Mouse (Mus musculus) midbrain, embryonic 16.5 days (tissue): ENCODE measurements around the gene Ceacam19. TPM values are rescaled to one million over a fixed set of nuclear protein-coding genes. Genes with fewer than 3 reads are reported as not detected.

Experiments
- ATAC-seq: fragments of 200-750 bp; cut with Nextera tagmentation; 2 replicates; pipeline ENCODE4 v1.8.0; 2017; ENCODE audit warnings: moderate TSS enrichment
- H3K27ac ChIP-seq: fragments of 300-500 bp; sonication (generic); 2 replicates; pipeline ENCODE4 v1.5.1; 2014; ENCODE audit warnings: mild to moderate bottlenecking, low read length, mixed read lengths
- H3K27me3 ChIP-seq: fragments of 300-500 bp; sonication (generic); 2 replicates; pipeline ENCODE4 v1.6.1; 2014; ENCODE audit warnings: low read depth, low read length, mixed read lengths; ENCODE audit not compliant: control insufficient read depth, insufficient read depth
- H3K36me3 ChIP-seq: fragments of 300-500 bp; sonication (generic); 2 replicates; pipeline ENCODE4 v1.6.1; 2014; ENCODE audit warnings: mild to moderate bottlenecking, low read length, moderate library complexity, mixed read lengths; ENCODE audit not compliant: control insufficient read depth, insufficient read depth
- H3K4me1 ChIP-seq: fragments of 300-500 bp; sonication (generic); 2 replicates; pipeline ENCODE4 v1.6.1; 2014; ENCODE audit warnings: mild to moderate bottlenecking, low read length, mixed read lengths; ENCODE audit not compliant: control insufficient read depth, insufficient read depth
- H3K4me2 ChIP-seq: fragments of 300-500 bp; sonication (generic); 2 replicates; pipeline ENCODE4 v1.6.1; 2014; ENCODE audit warnings: mild to moderate bottlenecking, low read length, mixed read lengths
- H3K4me3 ChIP-seq: fragments of 300-500 bp; sonication (generic); 2 replicates; pipeline ENCODE4 v1.5.1; 2014; ENCODE audit warnings: low read depth, mild to moderate bottlenecking, low read length, moderate library complexity, mixed read lengths
- H3K9ac ChIP-seq: fragments of 300-500 bp; sonication (generic); 2 replicates; pipeline ENCODE4 v1.6.1; 2014; ENCODE audit warnings: low read depth, low read length, mixed read lengths
- H3K9me3 ChIP-seq: fragments of 300-500 bp; sonication (generic); replicated peaks from 2 replicates; pipeline ENCODE4 v1.6.1; 2014; ENCODE audit warnings: mild to moderate bottlenecking, low read length, mixed read lengths; ENCODE audit not compliant: control insufficient read depth, poor library complexity, severe bottlenecking
- WGBS: fragments of 180-500 bp; shearing (Covaris S2); extraction: QIAGEN DNeasy Blood & Tissue Kit; methylation state at CpG from one replicate; pipeline ENCODE4 v1.1.7; 2014; 5-methylcytosine and 5-hydroxymethylcytosine counted together
- polyA plus RNA-seq: library from polyadenylated mRNA; unstranded; fragments of >200 nt; fragmentation: Nextera tagmentation; extraction: Ambion mirVana; gene quantifications from 2 replicates; pipeline ENCODE4 v1.2.1, GENCODE M21; 2015

Ceacam19 gene
- polyA plus RNA-seq, 1 experiment from 2014 or later: not detected

GRCm38 (mm10) chr7:19867751-19868399, 19.9 kb downstream of the Ceacam19 start:
- Histone ChIP-seq H3K4me1 (no peaks in the 10 kb centered on the region), H3K9me3 (no peaks in the 10 kb centered on the region), H3K4me2 (no peak overlapping the region), H3K27me3 (no peaks in the 10 kb centered on the region), H3K36me3 (no peaks in the 10 kb centered on the region), H3K4me3 (no peak overlapping the region), H3K27ac (no peak overlapping the region), H3K9ac (no peak overlapping the region)
- no peak for ATAC-seq
- WGBS: 90% methylated on average over 16 of the region's 16 CpGs

- Histone ChIP-seq H3K4me2 (no peak overlapping the region), H3K4me3 (no peak overlapping the region), H3K9me3 (no peaks in the 10 kb centered on the region), H3K9ac (no peak overlapping the region), H3K36me3 (no peaks in the 10 kb centered on the region), H3K27me3 (no peaks in the 10 kb centered on the region), H3K27ac (no peak overlapping the region), H3K4me1 (no peaks in the 10 kb centered on the region)
- 91% methylated on average over 6 of the region's 6 CpGs for whole genome bisulfite sequencing
- ATAC-seq: no peak
These were observed 21.3 kb downstream of the Ceacam19 start for GRCm38 (mm10) chr7:19866490-19866889.

GRCm38 (mm10) chr7:19865246-19866036, 22.3 kb downstream of the Ceacam19 start:
- Histone ChIP-seq H3K27ac (no peak overlapping the region), H3K36me3 (no peaks in the 10 kb centered on the region), H3K9ac (no peak overlapping the region), H3K4me1 (no peaks in the 10 kb centered on the region), H3K9me3 (no peaks in the 10 kb centered on the region), H3K27me3 (no peaks in the 10 kb centered on the region), H3K4me2 (no peak overlapping the region), H3K4me3 (no peak overlapping the region)
- 87% methylated on average over 8 of the region's 8 CpGs for WGBS
- ATAC-seq: no peak

- Histone ChIP-seq H3K9me3 (no peaks in the 10 kb centered on the region), H3K4me3 (no peak overlapping the region), H3K27ac (no peak overlapping the region), H3K4me1 (no peaks in the 10 kb centered on the region), H3K9ac (no peak overlapping the region), H3K27me3 (no peaks in the 10 kb centered on the region), H3K36me3 (no peaks in the 10 kb centered on the region), H3K4me2 (no peak overlapping the region)
- 34% methylated on average over 2 of the region's 2 CpGs for WGBS
- peak; percentile 10; the same call in 1 of the 2 replicates for ATAC-seq
These were observed 23.5 kb downstream of the Ceacam19 start for GRCm38 (mm10) chr7:19864241-19864640.

GRCm38 (mm10) chr7:19861199-19861598, 26.6 kb downstream of the Ceacam19 start, which contains the start of gene Ceacam16:
Gene Ceacam16, minus strand, starts transcription at chr7:19861299.
- whole genome bisulfite sequencing: 83% methylated on average over 9 of the region's 9 CpGs
- no peak within 1 kb of the TSS for H3K4me2 ChIP-seq
- H3K27me3 ChIP-seq: no peaks in the 10 kb centered on the region
- H3K27ac ChIP-seq: no peak within 1 kb of the TSS
- H3K9me3 ChIP-seq: no peaks in the 10 kb centered on the region
- ATAC-seq: no peak
- no peaks in the 10 kb centered on the region for H3K36me3 ChIP-seq
- no peak within 1 kb of the TSS for H3K9ac ChIP-seq
- H3K4me1 ChIP-seq: no peaks in the 10 kb centered on the region
- no peak within 1 kb of the TSS for H3K4me3 ChIP-seq

- Histone ChIP-seq H3K27me3 (no peaks in the 10 kb centered on the region), H3K36me3 (no peaks in the 10 kb centered on the region), H3K4me1 (no peaks in the 10 kb centered on the region), H3K27ac (no peak overlapping the region), H3K4me2 (no peak overlapping the region), H3K4me3 (no peak overlapping the region), H3K9ac (no peak overlapping the region), H3K9me3 (no peaks in the 10 kb centered on the region)
- WGBS: 81% methylated on average over 10 of the region's 10 CpGs
- no peak for ATAC-seq
These were observed 28.0 kb downstream of the Ceacam19 start for GRCm38 (mm10) chr7:19859740-19860139.

GRCm38 (mm10) chr7:19856283-19856682, 31.5 kb downstream of the Ceacam19 start:
- 86% methylated on average over 6 of the region's 6 CpGs for WGBS
- no peaks in the 10 kb centered on the region for H3K36me3 ChIP-seq
- no peaks in the 10 kb centered on the region for H3K4me1 ChIP-seq
- H3K4me3 ChIP-seq: no peak overlapping the region
- H3K27me3 ChIP-seq: no peaks in the 10 kb centered on the region
- no peak overlapping the region for H3K27ac ChIP-seq
- ATAC-seq: no peak
- H3K9ac ChIP-seq: no peak overlapping the region
- H3K4me2 ChIP-seq: no peak overlapping the region
- H3K9me3 ChIP-seq: no peaks in the 10 kb centered on the region

- Histone ChIP-seq H3K36me3 (no peaks in the 10 kb centered on the region), H3K4me2 (no peak overlapping the region), H3K9me3 (no peaks in the 10 kb centered on the region), H3K27ac (no peak overlapping the region), H3K27me3 (no peaks in the 10 kb centered on the region), H3K4me3 (no peak overlapping the region), H3K9ac (no peak overlapping the region), H3K4me1 (no peaks in the 10 kb centered on the region)
- ATAC-seq: no peak
- 86% methylated on average over 5 of the region's 5 CpGs for WGBS
These were observed 32.1 kb downstream of the Ceacam19 start for GRCm38 (mm10) chr7:19855663-19856062.

GRCm38 (mm10) chr7:19853526-19853925, 34.2 kb downstream of the Ceacam19 start:
- H3K9me3 ChIP-seq: no peaks in the 10 kb centered on the region
- H3K27ac ChIP-seq: no peak overlapping the region
- no peaks in the 10 kb centered on the region for H3K36me3 ChIP-seq
- no peak overlapping the region for H3K4me3 ChIP-seq
- WGBS: 90% methylated on average over 20 of the region's 20 CpGs
- no peak overlapping the region for H3K4me2 ChIP-seq
- no peaks in the 10 kb centered on the region for H3K27me3 ChIP-seq
- no peaks in the 10 kb centered on the region for H3K4me1 ChIP-seq
- ATAC-seq: no peak
- H3K9ac ChIP-seq: no peak overlapping the region
